Mouse (Mus musculus) fibroblast of lung, adult 2 months (primary cell): ENCODE results near the gene Dnajc27.

ENCODE experiments used
- DNase-seq: peaks from one replicate; pipeline ENCODE4 v3.0.0-alpha.2; 2011; ENCODE audit warnings: low read depth

The Dnajc27 gene

GRCm38 (mm10) chr12:4082132-4083001 lies at the start of gene Dnajc27:
Dnajc27 (plus strand) TSS chr12:4082583.
- peak; percentile 93 for DNase-seq

- no peak for DNase-seq
Measured at GRCm38 (mm10) chr12:4036157-4036556, 46.2 kb upstream of the Dnajc27 start.

GRCm38 (mm10) chr12:4037511-4037910 lies 44.9 kb upstream of the Dnajc27 start:
- DNase-seq = no peak

GRCm38 (mm10) chr12:4038061-4039041 lies 44.0 kb upstream of the Dnajc27 start, which contains the start of gene Efr3b:
Efr3b (minus strand) TSS chr12:4038915.
- peak; percentile 24 for DNase-seq

GRCm38 (mm10) chr12:4039046-4039445 lies 43.3 kb upstream of the Dnajc27 start:
- DNase-seq = no peak

GRCm38 (mm10) chr12:4042411-4042810 lies 40.0 kb upstream of the Dnajc27 start:
- no peak for DNase-seq

GRCm38 (mm10) chr12:4045992-4046391 lies 36.4 kb upstream of the Dnajc27 start:
- DNase-seq = no peak

- no peak for DNase-seq
Measured at GRCm38 (mm10) chr12:4048031-4048430, 34.4 kb upstream of the Dnajc27 start.

- no peak for DNase-seq
Measured at GRCm38 (mm10) chr12:4050861-4051425, 31.4 kb upstream of the Dnajc27 start.

- no peak for DNase-seq
Measured at GRCm38 (mm10) chr12:4053643-4054042, 28.7 kb upstream of the Dnajc27 start.

- no peak for DNase-seq
Measured at GRCm38 (mm10) chr12:4054845-4055244, 27.5 kb upstream of the Dnajc27 start.

GRCm38 (mm10) chr12:4058321-4058720 lies 24.1 kb upstream of the Dnajc27 start:
- no peak for DNase-seq

GRCm38 (mm10) chr12:4059683-4060082 lies 22.7 kb upstream of the Dnajc27 start:
- DNase-seq = no peak

GRCm38 (mm10) chr12:4065498-4065897 lies 16.9 kb upstream of the Dnajc27 start:
- DNase-seq = no peak

- DNase-seq = no peak
Measured at GRCm38 (mm10) chr12:4065944-4066343, 16.4 kb upstream of the Dnajc27 start.

- DNase-seq = peak; percentile 19
Measured at GRCm38 (mm10) chr12:4066681-4067459, 15.5 kb upstream of the Dnajc27 start.

GRCm38 (mm10) chr12:4068551-4068950 lies 13.8 kb upstream of the Dnajc27 start:
- DNase-seq = no peak

GRCm38 (mm10) chr12:4071671-4072070 lies 10.7 kb upstream of the Dnajc27 start:
- DNase-seq = no peak

GRCm38 (mm10) chr12:4075407-4075806 lies 7.0 kb upstream of the Dnajc27 start:
- no peak for DNase-seq

- no peak for DNase-seq
Measured at GRCm38 (mm10) chr12:4076383-4076782, 6.0 kb upstream of the Dnajc27 start.

- DNase-seq = no peak
Measured at GRCm38 (mm10) chr12:4078069-4078468, 4.3 kb upstream of the Dnajc27 start.
